Mouse (Mus musculus) c-Kit-positive CD71-negative TER-119-negative erythroid progenitor cells, embryonic 14.5 days (primary cell): ENCODE measurements around the gene Cep19.

ENCODE experiments used
- DNase-seq: peaks from one replicate; pipeline ENCODE4 v3.0.0-alpha.2; 2013; ENCODE audit warnings: low read depth

The Cep19 gene

DNA sequence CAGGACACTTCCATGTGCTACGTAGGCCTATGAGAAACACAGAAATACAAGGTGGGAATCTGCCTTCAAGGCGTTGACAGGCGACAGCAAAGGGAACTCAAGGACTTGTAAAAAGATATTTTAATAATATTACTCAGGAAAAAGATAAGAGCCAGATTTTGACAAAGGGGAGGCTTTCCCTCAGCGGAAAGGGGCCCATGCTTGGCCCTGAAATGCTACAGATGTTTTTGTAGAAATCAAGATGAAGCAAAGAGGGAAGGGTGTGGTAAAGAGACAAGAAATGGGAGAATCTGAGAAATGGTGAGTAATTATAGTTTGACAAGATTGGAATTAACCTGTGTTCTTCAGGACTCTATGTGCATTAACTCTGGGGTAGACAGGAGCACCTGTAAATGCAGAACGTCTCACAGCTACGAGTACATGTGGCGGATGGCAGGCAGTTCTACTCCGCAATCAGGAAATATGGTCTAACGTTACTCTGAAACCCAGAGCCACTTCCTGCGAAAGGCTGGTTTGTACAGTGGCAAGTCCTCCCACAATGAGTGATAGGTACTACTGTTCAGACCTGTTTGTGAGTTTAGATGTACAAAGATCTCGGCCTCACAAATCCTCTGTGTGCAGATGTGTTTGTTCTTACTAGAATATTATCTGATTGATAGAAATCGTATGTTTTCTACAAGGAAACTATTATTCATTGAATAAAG, 7.9 kb downstream of the Cep19 start:
- no peak for DNase-seq

DNA sequence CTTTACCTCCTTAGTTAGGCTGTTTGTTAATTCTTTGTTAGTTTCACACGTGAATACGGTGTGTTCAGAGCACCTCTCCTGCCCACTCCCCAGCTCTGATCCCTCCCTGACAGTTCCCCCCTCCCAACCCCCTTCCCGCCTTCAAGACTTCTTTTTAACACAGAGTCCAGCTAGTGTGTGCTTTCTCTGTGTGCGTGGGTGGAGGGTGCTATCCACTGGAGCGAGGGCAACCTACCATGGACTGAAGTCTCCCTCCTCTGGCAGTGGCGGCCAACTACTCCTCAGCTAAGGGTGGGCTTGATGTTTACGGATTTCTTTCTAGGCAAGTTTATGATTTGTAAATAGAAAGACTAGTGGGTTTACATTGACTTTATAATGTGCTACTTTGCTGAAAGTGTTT, 8.6 kb downstream of the Cep19 start:
- DNase-seq: no peak

DNA sequence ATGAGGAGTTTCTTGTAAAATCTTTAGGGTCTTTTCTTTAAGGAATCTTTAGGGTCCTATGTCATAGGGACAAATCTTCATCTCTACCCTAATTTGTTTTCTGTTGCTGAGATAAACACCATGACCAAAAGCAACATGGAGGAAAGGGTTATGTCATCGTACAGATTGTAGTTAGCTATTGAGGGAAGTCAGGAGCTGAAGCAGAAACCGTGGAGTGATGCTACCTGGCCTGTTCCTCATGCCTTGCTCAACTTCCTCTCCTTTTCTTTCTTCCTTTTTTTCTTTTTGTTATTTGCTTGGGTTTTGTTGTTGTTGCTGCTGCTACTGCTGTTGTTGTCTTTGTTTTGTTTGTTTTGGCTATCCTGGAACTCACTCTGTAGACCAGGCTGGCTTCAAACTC, 9.0 kb downstream of the Cep19 start:
- DNase-seq: no peak

DNA sequence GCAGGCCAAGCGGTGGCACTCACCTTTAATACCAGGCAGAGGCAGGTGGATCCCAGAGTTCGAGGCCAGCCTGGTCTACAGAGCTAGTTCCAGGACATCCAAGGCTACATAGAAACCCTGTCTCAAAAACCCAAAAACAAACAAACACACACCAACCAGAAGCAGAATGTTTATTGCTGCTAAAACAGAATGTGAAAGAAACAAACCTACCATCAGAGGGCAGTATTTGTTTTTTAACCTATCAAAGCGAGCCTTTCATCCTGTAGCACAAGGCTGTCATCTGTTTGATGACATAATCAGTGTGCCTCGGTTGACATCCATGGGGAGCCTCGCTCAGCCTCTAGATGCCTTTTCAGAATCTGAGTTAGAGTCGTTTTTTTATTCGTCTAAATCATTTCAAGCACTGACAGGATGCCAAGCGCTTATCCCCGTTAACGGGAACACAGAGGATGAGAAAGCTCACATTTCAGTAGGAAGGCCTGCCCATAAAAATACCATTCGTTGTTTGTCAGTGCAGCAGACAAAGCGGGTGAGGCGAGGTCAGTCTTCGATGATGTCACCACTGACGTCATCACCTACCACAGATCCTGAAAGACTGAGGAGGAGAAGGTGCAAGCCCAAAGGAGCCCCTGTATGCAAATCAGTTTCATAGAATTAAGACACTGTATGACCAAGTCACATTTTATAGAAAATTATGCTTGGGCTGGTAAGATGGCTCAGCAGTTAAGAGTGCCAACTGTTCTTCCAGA, 11.5 kb downstream of the Cep19 start:
- no peak for DNase-seq

DNA sequence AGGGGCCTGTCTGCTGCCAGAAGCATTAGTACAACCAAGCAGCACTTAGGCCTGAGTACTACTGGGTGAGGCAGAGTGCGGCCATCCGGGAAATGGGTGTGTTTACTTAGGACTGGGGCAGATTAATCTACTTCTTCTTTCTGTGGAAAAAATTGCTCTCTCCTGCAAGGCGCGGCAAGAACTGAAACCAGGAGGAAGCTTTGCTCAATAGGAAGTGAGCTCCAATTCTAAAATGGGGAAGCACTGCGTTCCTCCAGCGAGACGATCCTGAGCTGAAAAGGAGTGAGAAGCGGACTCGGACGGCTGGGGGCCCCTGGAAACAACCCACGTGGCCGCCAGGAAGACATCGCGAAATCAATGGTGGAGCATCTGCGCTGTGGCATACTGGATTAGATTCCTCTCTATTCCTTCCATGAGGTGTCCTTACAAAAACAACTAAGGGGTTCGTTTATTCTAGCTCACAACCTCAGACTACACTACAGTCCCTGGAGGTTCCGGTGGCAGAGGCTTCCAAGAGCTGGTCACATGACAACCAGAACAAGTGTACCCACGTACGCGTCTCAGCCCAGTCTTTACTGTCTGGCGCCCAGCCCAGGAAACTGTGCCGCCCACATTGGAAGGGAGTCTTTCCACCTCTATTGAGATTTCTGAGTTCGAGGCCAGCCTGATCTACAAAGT, 14.1 kb downstream of the Cep19 start:
- DNase-seq: peak; percentile 63

DNA sequence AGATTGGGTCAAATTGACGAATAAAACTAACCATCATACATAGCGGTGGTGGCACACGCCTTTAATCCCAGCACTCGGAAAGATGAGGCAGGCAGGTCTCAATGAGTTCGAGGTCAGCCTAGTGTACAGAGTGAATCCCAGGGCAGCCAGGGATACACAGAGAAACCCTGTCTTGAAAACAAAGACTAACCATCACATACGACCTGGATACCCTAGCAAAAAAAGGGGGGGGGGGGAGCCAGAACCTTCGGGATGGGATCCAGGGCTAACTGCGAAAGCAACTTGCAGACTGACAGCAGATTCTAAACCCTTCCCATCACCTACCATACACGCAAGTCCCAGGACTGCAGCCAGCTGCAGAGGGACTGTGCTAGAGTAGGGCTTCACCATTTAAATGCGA, 14.8 kb downstream of the Cep19 start:
- DNase-seq: no peak

DNA sequence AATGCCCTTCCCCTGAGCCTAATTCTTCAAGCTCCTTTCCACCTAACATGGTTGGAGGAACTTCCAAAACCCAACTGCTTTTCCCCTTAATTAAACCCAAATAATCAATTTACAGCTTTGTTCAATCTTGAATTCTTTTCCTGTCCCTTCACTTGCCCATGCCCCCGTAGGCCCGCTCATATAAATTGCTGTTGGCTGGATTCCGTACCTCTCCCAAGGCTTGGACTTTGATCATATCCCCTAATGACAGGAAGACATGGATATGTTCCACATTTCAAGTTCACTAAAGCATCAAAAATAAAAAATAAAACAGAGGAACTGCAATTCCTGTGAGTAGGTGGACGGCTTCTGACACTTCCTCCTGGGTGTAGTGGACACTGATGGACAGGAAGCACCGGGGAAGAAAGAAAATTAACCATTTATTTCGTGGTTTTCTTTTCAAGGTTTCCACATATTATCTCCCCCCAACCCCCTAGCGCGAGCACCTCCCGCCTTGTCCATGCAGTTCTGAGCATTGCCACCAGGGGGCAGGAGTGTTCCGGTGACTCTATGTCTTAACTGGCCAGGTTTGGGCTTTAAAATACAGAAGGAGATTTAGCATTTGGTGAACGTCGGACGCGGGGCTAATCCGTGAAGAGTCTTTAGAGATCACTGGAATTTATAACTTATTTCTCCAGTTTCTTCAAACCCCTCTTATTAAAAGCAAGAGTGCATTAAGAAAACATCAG, 15.5 kb downstream of the Cep19 start:
- DNase-seq: peak; percentile 83

DNA sequence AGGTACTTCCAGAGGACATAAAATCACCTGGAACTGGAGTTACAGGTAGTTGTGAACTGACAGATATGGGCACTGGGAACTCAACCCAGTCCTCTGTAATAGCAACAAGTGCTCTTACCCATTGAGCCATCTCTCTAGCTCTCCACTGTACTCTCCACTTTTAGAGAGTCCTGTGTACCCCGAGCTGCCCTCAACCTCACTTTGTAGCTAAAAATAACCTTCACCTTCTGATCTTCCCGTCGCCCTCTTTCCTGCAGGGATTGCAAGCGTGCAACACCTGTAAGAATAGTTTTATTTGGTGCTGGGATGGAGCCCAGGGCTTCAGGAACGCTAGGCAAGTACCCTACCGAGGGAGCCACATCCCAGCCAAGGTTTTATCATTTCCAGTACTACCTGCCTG, 16.2 kb downstream of the Cep19 start:
- no peak for DNase-seq

DNA sequence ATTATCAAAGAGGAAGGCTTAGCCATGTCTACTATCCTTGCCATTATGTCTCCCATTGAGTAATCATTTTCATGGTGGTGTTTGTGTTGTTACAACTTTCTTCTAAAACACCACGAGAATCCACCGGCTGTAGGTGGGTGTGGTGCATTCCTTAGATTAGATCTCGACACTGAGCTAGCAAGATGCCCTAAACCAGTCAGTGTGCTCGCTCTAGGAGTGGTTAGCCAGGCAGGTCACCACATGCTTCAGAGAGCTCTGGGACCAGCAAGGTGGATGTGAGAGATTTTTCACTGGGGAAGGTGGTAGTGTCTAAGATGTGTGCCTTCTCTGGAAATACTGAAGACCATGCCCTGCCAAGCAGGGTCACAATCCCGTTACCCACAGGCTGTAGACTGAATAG, 16.6 kb downstream of the Cep19 start:
- no peak for DNase-seq

DNA sequence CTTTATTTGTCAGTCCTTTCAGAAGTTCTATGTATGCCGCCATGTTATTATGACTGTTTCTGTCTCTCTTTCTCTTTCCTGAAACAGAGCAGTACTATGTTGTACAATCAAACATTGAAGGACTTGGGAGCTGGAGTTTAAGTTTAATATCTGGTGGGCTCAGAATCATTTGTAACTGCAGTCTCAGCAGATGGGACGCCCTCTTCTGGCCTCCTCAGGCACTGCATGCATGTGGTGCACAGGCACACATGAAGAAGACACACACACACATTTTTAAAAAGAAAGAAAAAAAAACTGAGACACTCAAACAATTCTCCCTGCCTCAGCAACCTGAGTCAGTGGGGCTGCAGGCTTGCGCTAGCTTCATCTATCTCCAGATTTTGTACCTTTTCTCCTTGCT, 20.9 kb downstream of the Cep19 start:
- DNase-seq: no peak

DNA sequence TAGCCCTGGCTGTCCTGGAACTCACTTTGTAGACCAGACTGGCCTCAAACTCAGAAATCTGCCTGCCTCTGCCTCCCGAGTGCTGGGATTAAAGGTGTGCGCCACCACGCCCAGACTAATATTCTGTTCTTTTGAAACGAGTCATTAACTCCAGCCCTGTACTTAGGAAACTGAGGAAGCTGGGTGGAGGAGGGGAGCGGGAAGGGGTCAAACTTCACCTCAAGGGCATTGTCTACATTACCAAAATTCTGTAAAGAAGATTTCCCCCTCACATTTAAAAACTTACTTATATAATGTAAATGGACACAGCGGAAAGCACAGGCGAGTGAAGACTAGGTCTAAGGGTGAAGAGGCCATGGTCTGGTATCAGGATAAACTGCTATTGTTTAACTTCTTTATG, 24.4 kb downstream of the Cep19 start:
- DNase-seq: no peak

DNA sequence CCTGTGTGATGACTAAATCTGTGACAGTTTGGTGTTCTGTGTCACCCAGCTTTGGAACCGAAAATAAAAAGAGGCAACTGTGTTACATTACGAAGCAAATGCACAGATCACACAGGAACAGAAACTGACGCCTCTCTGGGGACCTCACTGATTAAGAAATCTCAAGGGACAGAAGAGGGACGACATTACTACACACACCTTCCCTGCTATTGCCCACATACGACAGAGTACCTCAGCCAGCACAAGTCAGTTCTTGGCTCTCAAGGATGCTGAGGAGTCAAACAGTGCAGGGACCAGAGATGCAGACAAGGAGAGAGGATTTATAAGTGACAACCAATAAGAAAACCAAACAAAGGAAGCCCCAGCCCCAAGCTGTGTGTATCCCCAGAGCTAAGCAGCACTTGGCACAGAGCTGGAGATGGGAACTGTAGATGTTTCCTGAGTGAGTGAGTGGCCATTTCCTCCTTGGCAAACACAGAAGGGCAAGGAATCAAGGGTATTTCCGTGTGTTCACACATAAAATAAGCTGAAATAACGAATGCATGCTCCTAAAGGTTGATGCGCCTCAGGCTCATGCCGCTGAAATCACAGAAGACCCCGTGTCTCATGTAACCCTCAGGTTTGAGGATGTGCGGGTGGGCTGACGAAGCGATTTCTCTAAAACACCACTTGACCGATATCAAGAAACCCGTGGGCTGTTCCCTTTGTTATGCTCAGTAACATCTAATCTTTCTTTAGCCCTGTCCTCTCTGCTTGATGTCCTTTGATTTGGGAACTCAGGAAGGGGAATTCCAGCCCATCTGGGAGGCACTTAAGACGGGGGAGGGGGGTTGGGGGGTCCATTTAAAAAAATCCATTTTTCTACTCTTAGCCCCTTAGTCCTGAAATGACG, 25.1 kb downstream of the Cep19 start:
- no peak for DNase-seq

DNA sequence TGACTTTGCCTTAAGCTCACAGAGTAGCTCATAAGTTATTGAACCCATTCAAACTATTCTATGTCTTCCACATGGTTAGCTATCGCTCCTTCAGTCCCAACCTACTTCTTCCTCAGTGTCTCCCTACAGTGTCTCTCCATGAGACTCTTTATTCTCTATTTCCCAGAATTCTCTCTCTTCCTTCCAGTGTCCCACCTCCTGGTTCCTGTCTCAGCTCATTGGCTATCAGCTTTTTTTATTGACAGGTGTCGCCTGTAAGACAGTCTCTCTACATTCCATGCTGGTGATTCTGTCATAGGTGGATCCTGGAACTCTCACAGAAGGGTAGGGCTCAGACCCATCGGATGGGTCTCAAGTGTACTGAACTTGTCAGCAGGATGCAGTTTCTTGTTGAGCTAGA, 25.8 kb downstream of the Cep19 start:
- no peak for DNase-seq

DNA sequence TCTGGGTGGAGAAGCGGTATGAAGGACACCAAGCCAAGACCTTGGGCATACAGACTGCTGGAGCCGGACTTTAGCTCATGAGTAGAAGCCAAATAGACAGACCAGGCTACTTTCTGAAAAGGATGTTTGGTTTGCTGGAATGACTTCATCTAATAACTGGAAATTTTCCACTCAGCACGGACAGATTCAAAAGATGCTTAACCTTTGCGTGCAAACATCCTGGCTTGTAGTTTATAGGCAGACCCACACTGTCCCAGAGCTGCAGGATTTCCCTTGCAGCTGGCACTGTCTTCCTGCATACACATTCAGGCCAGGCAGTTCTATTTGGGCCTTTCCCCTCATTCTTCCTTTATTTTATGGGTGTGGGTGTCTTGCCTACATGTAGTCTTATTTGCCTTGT, 27.4 kb downstream of the Cep19 start:
- no peak for DNase-seq

DNA sequence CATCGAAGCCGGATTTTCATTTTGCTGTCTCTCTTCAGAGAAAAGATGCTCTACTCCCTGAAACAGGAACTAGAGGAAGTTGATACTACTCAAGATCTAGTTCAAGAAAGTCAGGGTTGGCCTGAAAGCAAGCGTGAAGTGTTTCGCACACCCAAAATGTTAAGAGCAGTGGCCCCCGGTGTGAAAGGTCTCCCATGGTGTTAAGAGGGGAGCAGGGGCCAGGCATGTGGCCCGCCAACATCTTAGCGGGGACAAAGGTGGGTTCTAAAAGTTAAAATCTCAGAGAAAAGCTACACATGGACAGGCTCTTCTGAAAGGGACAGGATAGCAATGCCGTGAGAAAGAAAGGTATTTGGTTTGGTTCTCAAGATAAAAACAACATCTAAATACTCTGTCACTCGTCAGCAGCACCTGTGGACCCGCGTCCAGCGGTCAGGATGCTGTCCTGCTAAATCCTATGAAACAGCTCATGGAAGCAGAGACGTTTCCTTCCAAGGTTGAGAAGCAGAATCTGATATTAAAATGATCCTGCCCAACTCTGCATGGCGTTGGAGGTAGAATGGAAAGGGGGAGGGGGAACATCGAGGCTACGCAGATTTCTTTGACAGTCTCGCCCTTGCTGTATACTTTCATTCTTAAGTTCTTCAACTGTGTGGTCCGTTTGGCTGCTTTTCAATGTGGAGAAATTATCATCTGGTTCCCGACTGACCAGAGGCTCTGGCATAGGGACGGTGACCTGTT, 30.0 kb downstream of the Cep19 start:
- DNase-seq: no peak

DNA sequence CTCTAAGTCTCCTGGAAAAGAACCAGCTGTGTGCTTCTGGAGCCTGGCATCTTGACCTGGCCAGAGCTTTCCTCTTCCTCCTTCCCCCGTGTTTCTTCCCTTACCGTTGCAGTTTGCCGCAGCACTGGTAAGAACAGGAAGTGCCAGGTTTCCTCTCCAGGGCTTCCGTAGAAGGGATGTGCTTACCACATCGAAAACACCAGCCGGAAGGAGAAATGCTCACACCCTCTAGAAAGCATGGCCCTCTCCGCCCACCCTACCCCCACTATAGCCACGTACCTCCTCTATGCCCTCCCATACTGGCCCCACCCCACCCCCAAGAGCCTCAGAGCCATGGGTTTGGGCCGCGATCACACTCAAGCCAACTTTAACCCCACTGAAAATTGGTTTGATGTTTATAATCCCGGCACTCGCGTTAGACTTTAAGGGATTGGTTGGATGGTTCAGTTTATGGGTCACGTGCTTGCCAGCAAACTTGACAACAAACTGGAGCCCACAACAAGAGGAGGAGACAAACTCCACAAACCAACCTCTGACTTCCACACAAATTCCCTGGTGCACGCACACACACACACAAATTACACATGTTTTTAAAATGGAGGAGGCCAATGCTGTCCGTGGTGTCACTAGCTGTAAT, 30.7 kb downstream of the Cep19 start:
- no peak for DNase-seq

DNA sequence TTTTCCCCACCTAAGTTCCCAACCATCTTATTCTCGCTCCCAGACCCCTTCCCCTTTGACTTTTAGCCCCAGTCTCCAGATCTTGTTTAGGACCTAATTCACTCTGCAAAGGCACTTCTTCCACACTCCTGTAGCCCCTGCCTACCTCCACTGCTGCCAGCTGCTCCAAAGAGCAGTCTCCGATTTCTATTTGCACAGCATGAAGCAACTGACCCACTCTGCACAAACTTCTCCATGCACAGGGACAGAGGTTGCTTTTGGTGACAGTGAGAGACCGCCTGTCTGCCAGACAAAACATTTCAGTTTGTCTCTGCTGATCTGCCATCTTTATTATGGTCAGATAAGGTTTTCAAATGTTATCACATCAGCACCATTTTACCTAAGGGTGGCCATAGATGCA, 33.5 kb downstream of the Cep19 start:
- no peak for DNase-seq

DNA sequence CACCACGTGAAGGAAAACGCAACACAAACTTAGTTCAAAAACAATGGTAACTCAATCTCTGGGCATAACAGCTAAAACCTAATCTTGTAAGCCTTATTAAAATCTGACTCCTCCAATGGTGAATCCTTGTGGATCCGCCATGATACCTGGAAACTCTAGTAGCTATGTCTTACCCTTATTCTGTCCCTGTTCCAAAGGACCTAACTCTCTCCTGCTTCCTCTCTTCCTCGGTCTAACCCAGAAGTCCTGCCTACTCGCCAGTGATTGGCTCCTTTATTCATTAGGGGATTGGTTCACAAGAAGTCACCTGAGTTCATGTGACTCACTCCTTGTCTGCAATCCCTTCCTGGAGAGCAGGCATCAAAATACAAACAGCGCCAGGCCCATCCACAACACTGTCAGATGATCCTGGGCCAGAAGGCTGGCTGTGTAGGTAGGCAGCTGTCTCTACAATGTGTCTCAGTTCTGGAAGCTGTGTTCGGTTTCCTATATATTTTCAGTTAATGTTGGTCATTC, 36.3 kb downstream of the Cep19 start:
- DNase-seq: no peak

DNA sequence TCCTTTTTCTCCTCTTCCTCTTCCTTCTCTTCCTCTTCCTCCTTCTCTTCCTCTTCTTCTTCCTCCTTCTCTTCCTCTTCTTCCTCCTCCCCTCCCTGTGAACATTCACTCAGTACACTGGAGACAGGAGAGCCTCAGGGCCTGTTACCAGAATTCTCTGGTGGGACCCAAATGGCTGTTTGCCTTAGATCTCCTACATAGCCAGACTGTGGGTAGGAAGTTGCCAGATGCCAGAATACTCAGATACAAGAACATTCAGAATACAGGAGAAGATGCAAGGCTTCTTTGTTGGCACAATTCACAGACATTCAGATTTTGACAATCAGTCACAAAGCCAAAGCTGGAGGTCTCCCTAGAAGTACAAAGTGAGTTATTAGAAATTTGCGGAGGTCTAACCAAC, 39.4 kb downstream of the Cep19 start:
- no peak for DNase-seq

DNA sequence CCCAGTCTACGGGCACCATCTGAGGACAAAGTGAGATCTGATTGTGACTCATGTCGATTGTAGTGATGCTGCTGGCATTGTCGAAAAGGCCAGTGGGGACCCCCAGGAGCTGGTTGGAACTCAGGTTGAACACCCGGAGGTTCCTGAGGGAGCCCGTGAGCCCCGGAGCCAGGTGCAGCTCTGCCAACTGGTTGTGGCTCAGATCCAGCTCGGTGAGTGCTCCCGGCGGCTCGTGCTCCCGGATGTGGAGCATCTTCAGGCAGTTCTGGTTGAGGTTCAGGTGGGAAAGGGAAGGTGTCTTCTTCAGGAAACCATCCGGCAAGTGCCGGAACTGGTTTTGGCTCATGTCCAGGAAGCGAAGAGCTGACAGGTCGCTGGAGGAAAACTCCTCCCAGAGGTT, 44.2 kb downstream of the Cep19 start:
- DNase-seq: no peak
